Mouse (Mus musculus): ENCODE measurements around the gene Sim2. TPM values are rescaled to one million over a fixed set of nuclear protein-coding genes. Genes with fewer than 3 reads are reported as not detected.

Gene Sim2
- total RNA-seq (2021), result under 1 TPM in 1 of 2 experiments, not detected in 1; 0.42 TPM
- long read RNA-seq, experiment 1, result 0 reads
- long read RNA-seq, experiment 2, partial matches to known transcripts, result 0 of 1 reads
- long read RNA-seq, experiment 2, other reads (novel, unspliced or antisense), result 1 of 1 reads

DNA sequence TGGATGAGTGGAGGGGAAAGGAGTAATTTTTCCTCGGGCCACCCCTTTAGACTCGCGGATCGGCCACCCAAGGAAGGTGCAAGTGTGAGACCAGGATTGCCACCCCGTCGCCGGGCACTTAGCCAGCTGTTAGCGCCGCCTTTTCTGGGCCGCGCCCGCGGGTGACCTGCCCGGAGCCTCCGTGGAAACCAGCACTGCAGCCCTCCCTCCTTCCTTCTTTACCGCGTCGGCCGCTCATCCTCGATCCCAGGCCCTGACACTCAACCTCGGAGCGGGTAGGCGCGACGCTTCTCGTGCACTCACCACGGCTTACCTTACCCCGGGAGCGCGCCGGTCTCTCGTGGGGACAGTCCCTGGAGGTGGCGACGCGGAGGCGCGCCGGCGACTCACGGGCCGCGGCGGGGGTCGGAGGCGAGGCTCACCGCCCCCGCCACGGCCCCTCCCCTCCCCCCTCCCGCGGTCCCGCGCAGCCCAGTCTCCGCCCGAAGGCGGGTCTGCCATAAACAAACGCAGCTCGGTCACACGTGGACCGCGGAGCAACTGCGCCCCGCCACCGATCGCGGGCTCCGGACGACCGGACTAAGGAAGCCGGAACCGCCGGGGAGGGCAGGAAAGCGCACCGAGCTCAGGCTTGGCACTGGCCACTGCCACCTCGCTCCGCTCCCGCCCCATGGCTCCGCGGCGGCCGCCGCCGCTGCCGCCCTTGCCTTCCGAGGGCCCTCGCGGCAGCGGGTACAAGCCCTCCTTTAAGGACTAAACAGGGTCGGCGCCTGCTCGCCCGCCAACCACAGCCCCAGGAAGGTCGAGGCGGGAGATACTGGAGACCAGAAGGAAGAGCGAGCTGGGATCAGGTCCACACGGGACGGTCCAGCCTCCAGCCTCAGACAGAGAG lies at the start of gene Sim2:
Sim2 (plus strand) TSS at position 221 of the 892 bp plus-strand sequence.
- intact Hi-C loops (cut with DNase I), result no loop called here
- DNase-seq (ENCODE audit: extremely low spot score in 1 of 2, low spot score in 2 of 2), result no peak
- Histone ChIP-seq H3K4me3 (no peak within 1 kb of the TSS), H3K27ac (no peak within 1 kb of the TSS)
- no peak for TF ChIP-seq CTCF (IDR thresholded peaks at IDR 0.05)

DNA sequence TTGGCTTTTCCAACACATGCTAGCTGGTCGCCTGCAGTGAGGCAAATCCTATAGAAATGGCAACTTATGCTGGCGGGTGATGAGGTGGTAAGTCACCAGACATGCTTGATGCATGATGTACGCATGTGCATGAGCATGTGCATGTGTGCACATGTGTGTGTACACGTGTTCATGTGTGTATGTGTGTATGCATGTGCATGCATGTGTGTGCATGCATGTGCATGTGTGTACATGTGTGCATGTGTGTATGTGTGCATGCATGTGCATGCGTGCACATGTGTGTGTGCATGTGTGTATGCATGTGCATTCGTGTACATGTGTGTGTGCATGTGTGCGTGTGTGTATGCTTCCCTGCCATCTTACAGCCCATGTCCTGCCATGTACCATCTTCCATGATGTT lies 47.5 kb upstream of the Sim2 start:
- intact Hi-C loops (cut with DNase I), result no loop called here
- DNase-seq (ENCODE audit: extremely low spot score in 1 of 2, low spot score in 2 of 2), result no peak
- TF ChIP-seq CTCF (IDR thresholded peaks at IDR 0.05), result no peak
- Histone ChIP-seq H3K27ac (no peak overlapping the region), H3K4me3 (no peak overlapping the region)

DNA sequence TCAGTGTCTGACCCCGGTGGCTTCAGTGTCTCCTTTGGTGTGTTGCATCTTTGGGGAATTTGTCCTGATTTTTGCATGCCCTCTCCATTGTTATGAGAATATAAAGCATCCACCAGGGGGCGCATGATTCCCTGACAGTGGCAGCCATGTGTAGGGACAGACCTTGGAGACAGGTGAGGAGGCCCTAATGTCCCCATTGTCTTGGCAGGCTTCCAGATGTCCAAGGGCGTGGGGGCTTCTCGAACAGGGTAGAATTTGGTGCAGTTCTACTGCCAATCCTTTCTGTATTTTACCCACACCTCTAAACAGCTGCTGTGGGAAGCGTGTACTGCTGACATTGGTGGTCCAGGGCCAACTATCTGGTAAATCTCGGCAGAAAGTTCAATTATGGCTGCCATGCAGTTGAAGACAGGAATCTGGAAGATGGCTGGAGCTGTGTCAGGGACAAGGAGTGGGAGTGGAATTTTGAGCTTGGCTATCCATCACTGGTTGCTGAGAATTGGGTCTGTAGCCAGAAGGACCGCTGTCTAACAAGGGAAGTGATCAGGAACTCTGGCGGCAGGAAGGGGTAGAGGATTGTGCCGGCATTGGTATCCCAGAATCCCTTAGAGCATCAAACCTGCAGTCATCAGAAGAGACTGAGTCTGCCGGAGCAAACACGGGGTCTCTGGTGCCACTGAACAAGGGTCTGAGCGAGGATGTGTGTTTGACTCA lies 46.3 kb upstream of the Sim2 start:
- peak; percentile 37 to 57 for DNase-seq (ENCODE audit: extremely low spot score in 1 of 2, low spot score in 2 of 2)
- no peak overlapping the region for H3K4me3 ChIP-seq
- intact Hi-C loops (cut with DNase I), result loop anchor here (1.0 kb wide), 1 partner anchor 220 kb away; no protein-coding TSS in a partner anchor
- TF ChIP-seq CTCF (IDR thresholded peaks at IDR 0.05), result peak; percentile 78
- H3K27ac ChIP-seq, result no peak overlapping the region

DNA sequence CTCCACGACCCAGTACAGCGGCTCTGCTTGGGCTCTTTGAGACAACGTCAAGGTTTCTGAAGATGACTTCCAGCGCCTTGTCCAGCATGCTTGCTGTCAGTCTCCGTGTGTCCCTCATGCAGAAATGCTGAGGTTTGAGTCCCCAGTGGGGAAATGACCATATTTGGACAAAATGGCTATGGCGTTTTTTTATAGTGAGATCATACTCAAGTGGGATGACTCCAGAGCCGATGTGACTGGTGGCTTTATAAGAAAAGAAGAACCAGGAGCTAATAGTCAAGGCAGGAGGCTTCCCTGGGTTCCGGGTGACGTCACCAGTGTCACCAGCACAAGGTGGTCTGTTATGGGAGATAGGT lies 45.8 kb upstream of the Sim2 start:
- no peak overlapping the region for H3K4me3 ChIP-seq
- intact Hi-C loops (cut with DNase I), result loop anchor here (1.0 kb wide), 1 partner anchor 219 kb away; no protein-coding TSS in a partner anchor
- TF ChIP-seq CTCF (IDR thresholded peaks at IDR 0.05), result no peak
- H3K27ac ChIP-seq, result no peak overlapping the region
- no peak for DNase-seq (ENCODE audit: extremely low spot score in 1 of 2, low spot score in 2 of 2)

DNA sequence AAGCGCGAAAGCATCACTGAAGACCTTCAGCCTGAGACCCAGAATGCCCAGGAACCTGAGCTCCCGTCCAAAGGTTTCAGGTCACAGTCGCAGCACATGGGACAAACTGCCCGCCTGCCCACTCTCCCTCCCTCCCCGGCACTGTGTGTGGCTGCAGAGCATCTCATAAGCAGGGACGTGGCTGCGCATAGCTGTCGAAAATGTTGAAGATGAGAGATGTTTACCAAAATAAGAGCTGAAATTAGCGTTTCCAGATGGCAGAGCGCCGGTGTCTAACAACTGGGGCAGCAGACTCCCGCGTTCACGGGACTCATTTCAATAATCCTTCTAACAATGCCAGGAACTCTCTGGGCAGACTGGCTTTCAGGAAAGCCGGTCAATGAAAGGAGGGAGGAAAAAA lies 44.2 kb upstream of the Sim2 start:
- Histone ChIP-seq H3K4me3 (no peak overlapping the region), H3K27ac (no peak overlapping the region)
- TF ChIP-seq CTCF (IDR thresholded peaks at IDR 0.05), result no peak
- intact Hi-C loops (cut with DNase I), result no loop called here
- no peak for DNase-seq (ENCODE audit: extremely low spot score in 1 of 2, low spot score in 2 of 2)

DNA sequence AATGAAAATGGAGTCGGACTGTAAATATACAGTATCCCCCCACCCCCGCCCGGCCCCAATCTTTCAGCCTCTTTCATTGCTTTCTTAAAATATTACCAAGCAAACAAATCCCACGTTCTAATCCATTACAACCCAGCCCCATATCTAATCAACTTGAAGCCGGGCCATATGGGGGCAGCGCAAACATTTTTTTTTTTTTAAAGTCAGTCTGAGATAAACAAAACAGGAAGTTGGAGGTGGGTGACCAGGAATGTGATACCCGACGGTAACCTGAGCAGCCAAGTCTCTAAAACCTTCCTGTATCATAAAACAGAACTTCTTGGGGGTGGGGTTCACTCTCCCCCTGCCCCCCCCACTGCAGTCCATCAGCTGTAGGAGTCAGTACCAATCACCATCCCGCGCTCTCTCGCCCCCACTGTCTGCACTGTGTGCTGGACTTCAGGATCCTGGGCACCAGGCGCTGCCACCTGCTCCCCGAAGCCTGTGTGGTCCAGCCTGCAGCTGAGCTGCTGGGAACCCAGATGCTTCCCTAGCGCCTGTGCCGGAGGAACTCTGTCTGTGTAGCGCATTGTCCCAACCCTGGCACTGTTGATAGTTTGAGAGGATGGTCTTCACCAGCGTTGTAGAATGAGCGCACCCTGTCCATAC lies 43.5 kb upstream of the Sim2 start:
- DNase-seq (ENCODE audit: extremely low spot score in 1 of 2, low spot score in 2 of 2), result no peak
- Histone ChIP-seq H3K27ac (no peak overlapping the region), H3K4me3 (no peak overlapping the region)
- intact Hi-C loops (cut with DNase I), result no loop called here
- TF ChIP-seq CTCF (IDR thresholded peaks at IDR 0.05), result no peak

DNA sequence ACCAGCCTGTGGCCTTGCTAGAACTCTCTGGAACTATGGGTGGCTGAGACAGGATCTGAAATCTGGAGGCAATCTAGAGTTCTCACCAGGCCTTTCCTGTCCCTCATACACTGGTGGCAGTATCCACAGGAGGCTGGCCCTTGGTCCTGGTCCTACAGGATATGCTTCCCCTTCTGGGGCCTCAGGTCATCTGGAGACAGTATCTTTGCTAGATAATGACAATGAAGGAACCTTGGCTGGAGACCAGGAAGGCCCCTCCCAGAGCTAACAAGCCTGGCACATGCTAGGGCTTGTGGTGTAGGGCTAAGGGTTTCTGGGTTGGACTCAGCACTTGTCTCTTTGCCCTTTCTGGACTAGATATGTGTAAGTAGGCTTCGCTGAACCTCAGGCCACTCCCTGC lies 40.9 kb upstream of the Sim2 start:
- TF ChIP-seq CTCF (IDR thresholded peaks at IDR 0.05), result no peak
- H3K27ac ChIP-seq, result no peak overlapping the region
- intact Hi-C loops (cut with DNase I), result no loop called here
- H3K4me3 ChIP-seq, result no peak overlapping the region
- no peak for DNase-seq (ENCODE audit: extremely low spot score in 1 of 2, low spot score in 2 of 2)

DNA sequence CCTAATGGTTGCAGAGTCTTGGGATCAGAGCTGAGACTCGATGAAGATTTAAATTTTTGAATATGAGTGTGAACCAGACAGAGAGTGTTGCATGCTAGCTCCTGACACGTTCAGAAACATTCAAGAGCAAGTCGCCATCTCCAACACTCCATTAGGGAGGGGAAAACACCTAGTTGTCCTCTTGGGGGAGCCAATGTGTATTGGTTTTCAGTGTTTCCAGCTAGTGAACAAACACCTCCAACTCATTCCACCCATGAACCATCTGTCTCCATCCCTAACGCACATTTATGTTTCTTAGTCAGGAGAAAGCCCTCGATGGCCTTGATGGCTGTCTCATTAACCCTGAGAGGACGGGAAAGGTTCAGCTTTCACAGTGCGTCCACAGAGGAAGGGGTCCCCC lies 39.7 kb upstream of the Sim2 start:
- TF ChIP-seq CTCF (IDR thresholded peaks at IDR 0.05), result peak; percentile 24; the same call in 1 of the 2 replicates
- intact Hi-C loops (cut with DNase I), result no loop called here
- peak in 1 of 2 experiments; percentile 10 for DNase-seq (ENCODE audit: extremely low spot score in 1 of 2, low spot score in 2 of 2)
- H3K4me3 ChIP-seq, result no peak overlapping the region
- H3K27ac ChIP-seq, result no peak overlapping the region

DNA sequence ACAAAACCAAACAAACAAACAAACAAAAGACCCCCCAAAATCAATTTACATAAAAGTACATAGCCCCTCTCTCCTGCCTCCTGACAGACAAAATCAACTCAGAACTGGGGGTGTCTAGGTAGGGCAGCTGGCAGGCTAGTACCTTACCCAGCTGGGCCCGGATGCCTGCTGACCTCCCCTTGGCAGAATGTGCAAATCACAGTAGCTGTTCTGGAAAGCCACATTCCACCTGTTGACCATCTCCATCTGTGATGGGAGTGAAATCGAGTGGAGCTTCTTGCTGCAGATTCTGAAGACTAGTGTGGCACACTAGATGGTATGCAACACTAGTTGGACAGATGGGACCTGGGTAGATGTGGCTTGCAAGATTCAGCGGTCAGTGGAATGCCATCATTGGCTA lies 34.4 kb upstream of the Sim2 start:
- Histone ChIP-seq H3K27ac (no peak overlapping the region), H3K4me3 (no peak overlapping the region)
- intact Hi-C loops (cut with DNase I), result no loop called here
- no peak for TF ChIP-seq CTCF (IDR thresholded peaks at IDR 0.05)
- no peak for DNase-seq (ENCODE audit: extremely low spot score in 1 of 2, low spot score in 2 of 2)

DNA sequence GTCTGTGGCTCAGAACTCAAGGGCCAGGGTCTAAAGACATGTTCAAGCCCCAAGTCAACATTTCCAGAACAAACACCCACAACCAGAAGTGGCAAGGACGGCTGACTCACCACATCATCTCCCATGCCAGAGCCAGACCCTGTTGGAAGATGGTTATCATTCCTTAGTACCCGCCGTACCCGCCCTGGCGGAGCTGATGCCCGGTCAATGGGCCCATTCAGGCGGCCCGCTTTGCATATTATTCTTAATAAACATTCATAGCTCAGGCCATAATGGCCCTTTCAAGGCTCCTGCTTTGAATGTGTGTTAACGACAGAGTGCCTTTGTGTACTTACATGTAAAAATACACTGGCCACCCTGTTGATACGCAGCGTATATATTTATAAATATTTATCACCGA lies 29.6 kb upstream of the Sim2 start:
- Histone ChIP-seq H3K27ac (no peak overlapping the region), H3K4me3 (no peak overlapping the region)
- intact Hi-C loops (cut with DNase I), result no loop called here
- no peak for DNase-seq (ENCODE audit: extremely low spot score in 1 of 2, low spot score in 2 of 2)
- TF ChIP-seq CTCF (IDR thresholded peaks at IDR 0.05), result no peak

DNA sequence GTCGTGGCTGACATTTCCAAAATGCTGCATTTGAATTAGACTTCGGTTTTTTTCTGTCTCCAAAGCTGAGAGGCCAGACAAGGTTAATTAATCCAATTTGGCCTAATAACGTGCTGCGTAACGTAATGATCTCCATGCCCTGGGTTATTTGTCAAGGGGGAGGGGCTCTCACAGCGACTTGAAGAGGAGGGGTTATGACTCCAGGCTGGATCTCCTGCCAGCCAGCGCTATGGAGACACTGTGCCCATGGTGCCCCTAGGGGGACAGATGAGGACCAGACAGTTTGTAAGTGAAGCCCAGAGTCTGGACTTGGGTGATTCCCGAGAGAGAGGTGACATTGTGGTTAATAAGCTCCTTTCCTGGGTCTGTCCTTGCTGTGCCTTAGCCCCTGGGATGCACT lies 29.2 kb upstream of the Sim2 start:
- no peak overlapping the region for H3K4me3 ChIP-seq
- H3K27ac ChIP-seq, result no peak overlapping the region
- intact Hi-C loops (cut with DNase I), result no loop called here
- no peak for TF ChIP-seq CTCF (IDR thresholded peaks at IDR 0.05)
- no peak for DNase-seq (ENCODE audit: extremely low spot score in 1 of 2, low spot score in 2 of 2)

DNA sequence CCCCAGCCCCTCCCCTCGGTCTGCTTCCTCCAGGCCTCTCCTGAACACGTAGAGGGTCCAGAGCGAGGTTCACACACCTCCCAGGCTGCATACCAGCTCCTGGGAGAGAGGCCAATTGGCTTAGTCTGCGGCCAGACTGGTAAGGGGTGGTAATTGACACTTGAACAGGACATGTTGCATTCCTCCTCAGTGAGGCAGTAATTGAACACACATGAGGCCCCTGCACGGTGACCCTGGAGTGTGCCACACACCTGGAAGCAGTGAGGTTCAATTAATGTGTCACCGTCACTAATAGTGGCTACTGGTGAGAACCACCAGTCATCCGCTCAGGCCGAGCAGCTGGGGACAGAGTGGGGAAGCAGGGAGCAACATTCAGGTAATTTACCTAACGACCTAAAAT lies 24.9 kb upstream of the Sim2 start:
- Histone ChIP-seq H3K4me3 (no peak overlapping the region), H3K27ac (no peak overlapping the region)
- intact Hi-C loops (cut with DNase I), result no loop called here
- no peak for TF ChIP-seq CTCF (IDR thresholded peaks at IDR 0.05)
- no peak for DNase-seq (ENCODE audit: extremely low spot score in 1 of 2, low spot score in 2 of 2)

All from left cerebral cortex, adult 2 months (tissue).